Mouse (Mus musculus) limb, embryonic 15.5 days (tissue): ENCODE data around the gene Vrk3. TPM values are rescaled to one million over a fixed set of nuclear protein-coding genes. Genes with fewer than 3 reads are reported as not detected.
"Not testable (repeated sequence)": the region's sequence is repeated elsewhere in the genome, so short reads cannot be mapped to it uniquely, and the experiment has no call there.

Experiments
- ATAC-seq: fragments of 200-750 bp; cut with Nextera tagmentation; 2 replicates; pipeline ENCODE4 v1.8.0; 2017; ENCODE audit warnings: low read depth, moderate TSS enrichment; ENCODE audit not compliant: insufficient number of reproducible peaks, low FRiP score, low TSS enrichment
- H3K27ac ChIP-seq: fragments of 300-500 bp; sonication (generic); 2 replicates; pipeline ENCODE4 v1.5.1; 2015; ENCODE audit warnings: moderate library complexity, mild to moderate bottlenecking, inconsistent platforms
- H3K27me3 ChIP-seq: fragments of 300-500 bp; sonication (generic); 2 replicates; pipeline ENCODE4 v1.6.1; 2015; ENCODE audit warnings: inconsistent platforms
- H3K36me3 ChIP-seq: fragments of 300-500 bp; sonication (generic); 2 replicates; pipeline ENCODE4 v1.6.1; 2015; ENCODE audit warnings: inconsistent platforms
- H3K4me1 ChIP-seq: fragments of 300-500 bp; sonication (generic); 2 replicates; pipeline ENCODE4 v1.6.1; 2015; ENCODE audit warnings: inconsistent platforms
- H3K4me2 ChIP-seq: fragments of 300-500 bp; sonication (generic); 2 replicates; pipeline ENCODE4 v1.6.1; 2015; ENCODE audit warnings: mild to moderate bottlenecking, inconsistent platforms
- H3K4me3 ChIP-seq: fragments of 300-500 bp; sonication (generic); 2 replicates; pipeline ENCODE4 v1.5.1; 2015; ENCODE audit warnings: mild to moderate bottlenecking, inconsistent platforms
- H3K9ac ChIP-seq: fragments of 300-500 bp; sonication (generic); 2 replicates; pipeline ENCODE4 v1.6.1; 2015; ENCODE audit warnings: inconsistent platforms
- H3K9me3 ChIP-seq: fragments of 300-500 bp; sonication (generic); 2 replicates; pipeline ENCODE4 v1.6.1; 2016; ENCODE audit warnings: inconsistent platforms
- WGBS: fragments of 180-500 bp; shearing (Covaris S2); methylation state at CpG from one replicate; pipeline ENCODE4 v1.1.7; 2015; 5-methylcytosine and 5-hydroxymethylcytosine counted together
- polyA plus RNA-seq: library from polyadenylated mRNA; unstranded; fragments of >200 nt; fragmentation: Nextera tagmentation; extraction: Ambion mirVana; gene quantifications from 2 replicates; pipeline ENCODE4 v1.2.1, GENCODE M21; 2015

Gene Vrk3
- 30.4 and 30.8 TPM in 2 replicates for polyA plus RNA-seq

DNA sequence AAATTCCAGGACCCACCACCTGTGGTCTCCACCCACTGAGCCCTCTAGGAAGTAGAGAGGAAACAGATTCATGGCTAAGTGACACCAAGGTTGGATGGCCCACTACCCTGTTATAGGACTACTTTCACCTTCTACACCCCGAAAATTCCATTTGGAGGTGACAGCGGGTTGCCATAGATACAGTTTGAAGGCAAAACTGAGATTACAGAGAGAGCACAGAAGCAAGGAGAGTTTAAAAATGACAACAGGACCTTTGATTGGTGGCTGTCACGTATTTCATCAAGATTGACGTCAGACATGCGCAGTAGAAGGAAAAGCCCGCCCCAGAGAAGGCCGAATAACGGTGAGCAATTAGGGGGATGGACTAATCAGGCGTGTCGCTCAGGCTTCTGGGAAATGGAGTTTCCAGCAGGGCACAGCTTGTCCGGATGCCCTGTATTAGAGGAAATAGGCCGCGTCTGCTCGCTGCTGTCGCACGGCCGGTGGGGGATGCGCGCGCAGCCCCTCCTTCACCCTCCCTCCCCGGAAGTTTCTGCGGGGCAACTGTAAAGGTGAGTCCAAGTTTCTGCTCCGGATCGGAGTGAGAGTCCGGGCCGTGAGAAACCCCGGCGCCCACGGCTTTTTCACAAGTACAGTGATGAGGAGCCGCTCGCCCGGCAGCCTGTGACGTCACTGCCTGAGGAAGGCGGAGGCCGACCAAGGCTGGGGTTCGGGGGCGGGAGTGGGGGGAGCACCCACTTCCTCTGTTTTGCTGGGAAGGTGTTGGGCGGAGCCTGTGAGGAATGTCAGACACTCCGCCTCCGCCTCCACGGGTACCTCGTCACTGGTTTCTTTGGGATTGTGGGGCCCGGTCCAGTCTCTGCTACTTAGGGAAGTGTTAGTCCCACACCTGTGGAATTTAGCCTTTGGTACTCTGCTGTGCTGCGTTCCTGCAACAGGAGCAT, at the start of gene Vrk3:
Gene Vrk3, plus strand, starts transcription at position 313 of the 944 bp plus-strand sequence.
- Histone ChIP-seq H3K9me3 (no peaks in the 10 kb centered on the region), H3K27ac (peak within 1 kb of the TSS; percentile 95), H3K4me3 (peak within 1 kb of the TSS; percentile 65), H3K27me3 (no peaks in the 10 kb centered on the region), H3K9ac (peak within 1 kb of the TSS; percentile 58), H3K4me2 (peak within 1 kb of the TSS; percentile 72), H3K4me1 (peaks cover 31% of the 10 kb centered on the region), H3K36me3 (peaks cover 15% of the 10 kb centered on the region)
- under 1% methylated on average over 44 of the region's 44 CpGs for WGBS
- ATAC-seq = peak; percentile 98

DNA sequence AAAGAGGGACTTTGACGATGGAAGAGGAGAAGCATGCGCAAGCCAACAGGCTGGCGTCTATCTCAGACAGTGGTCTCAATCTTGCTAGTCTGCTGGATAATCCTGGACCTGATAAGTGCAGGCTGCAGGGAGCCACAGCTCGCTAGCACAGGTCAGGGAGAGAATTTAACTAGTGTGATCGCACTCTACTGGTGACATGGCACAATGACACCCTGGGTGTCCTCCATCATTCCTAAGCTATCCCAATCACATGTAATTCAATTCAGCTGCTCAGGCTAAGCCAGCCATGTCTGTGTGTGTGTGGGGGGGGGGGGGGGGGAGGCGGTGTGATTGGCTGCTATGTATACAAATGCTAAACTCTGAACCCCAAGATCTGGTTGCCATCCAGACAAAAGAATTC, 46.3 kb upstream of the Vrk3 start:
- no peak overlapping the region for H3K4me2 ChIP-seq
- H3K9ac ChIP-seq = no peak overlapping the region
- no peak overlapping the region for H3K4me3 ChIP-seq
- no peaks in the 10 kb centered on the region for H3K27me3 ChIP-seq
- ATAC-seq = no peak
- H3K4me1 ChIP-seq = peaks cover 11% of the 10 kb centered on the region
- no peaks in the 10 kb centered on the region for H3K36me3 ChIP-seq
- no peaks in the 10 kb centered on the region for H3K9me3 ChIP-seq
- no peak overlapping the region for H3K27ac ChIP-seq
- WGBS = 9% methylated on average over 6 of the region's 6 CpGs

DNA sequence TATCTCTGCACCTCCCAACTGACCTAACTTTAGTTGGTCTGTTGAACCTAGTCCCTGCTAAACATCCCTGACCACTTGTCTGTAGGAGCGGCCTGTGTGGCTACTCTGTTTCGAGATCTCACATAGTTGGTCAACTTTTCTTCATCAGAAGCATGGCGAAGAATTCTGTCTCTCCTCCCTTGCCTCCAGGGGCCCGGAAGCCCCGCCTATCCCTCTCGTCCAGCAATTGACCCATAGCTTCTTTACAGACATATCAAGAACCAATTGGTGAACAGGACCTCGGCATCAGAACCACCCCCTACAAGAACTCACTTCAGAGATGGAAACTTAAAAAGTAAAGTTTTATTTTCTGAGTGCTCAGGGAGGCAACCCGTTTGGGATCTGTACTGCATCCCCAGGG, 45.2 kb upstream of the Vrk3 start:
- Histone ChIP-seq H3K27me3 (no peaks in the 10 kb centered on the region), H3K4me1 (0 out of 2 replicates have a peak, but pooled peaks cover under 1% of the 10 kb centered on the region), H3K27ac (no peak overlapping the region), H3K9ac (no peak overlapping the region), H3K36me3 (no peaks in the 10 kb centered on the region), H3K4me3 (no peak overlapping the region), H3K4me2 (no peak overlapping the region), H3K9me3 (no peaks in the 10 kb centered on the region)
- no peak for ATAC-seq
- 78% methylated on average over 8 of the region's 8 CpGs for whole genome bisulfite sequencing

DNA sequence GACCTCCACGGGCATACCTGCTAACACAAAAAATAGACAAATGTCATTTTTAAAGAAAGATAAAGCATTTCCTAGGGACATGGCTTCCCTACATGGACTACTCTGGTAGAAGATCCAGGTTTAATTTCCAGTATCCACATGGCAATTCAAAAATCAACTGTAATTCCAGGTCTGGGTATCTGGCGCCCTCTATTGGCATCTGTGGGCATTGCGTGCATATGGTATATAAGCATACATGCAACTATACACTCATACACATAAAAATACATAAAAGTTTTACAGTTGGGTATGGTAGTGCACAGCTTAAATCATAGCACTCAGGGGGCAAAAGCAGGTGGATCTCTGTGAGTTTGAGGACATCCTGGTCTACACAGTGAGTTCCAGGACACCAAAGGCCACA, 43.9 kb upstream of the Vrk3 start:
- Histone ChIP-seq H3K9ac (no peak overlapping the region), H3K4me3 (no peak overlapping the region), H3K9me3 (no peaks in the 10 kb centered on the region), H3K4me2 (no peak overlapping the region), H3K27ac (no peak overlapping the region), H3K36me3 (no peaks in the 10 kb centered on the region), H3K4me1 (no peaks in the 10 kb centered on the region), H3K27me3 (no peaks in the 10 kb centered on the region)
- WGBS = 58% methylated on average over 3 of the region's 3 CpGs
- no peak for ATAC-seq

DNA sequence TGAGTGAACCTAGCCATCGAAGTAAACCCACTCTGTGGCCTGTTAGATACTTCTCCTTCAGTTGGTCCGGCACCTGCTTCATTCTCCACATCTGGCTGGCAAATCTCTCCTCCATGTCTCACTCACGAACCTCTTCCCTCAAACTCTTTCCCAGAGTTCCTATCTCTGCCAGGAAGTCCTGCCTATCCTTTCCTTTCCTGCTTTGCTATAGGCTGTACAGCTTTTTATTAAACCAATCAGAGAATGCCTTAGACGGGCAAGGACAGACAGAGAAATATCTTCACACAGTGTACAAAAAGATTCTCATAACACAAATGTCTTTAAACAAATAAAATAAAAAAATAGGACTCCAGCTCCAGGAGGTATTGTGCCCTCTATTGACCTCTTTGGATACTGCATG, 43.1 kb upstream of the Vrk3 start:
- Histone ChIP-seq H3K4me1 (no peaks in the 10 kb centered on the region), H3K4me2 (no peak overlapping the region), H3K36me3 (no peaks in the 10 kb centered on the region), H3K27ac (no peak overlapping the region), H3K9me3 (no peaks in the 10 kb centered on the region), H3K9ac (no peak overlapping the region), H3K27me3 (no peaks in the 10 kb centered on the region), H3K4me3 (no peak overlapping the region)
- WGBS = 87% methylated on average over 4 of the region's 4 CpGs
- no peak for ATAC-seq

DNA sequence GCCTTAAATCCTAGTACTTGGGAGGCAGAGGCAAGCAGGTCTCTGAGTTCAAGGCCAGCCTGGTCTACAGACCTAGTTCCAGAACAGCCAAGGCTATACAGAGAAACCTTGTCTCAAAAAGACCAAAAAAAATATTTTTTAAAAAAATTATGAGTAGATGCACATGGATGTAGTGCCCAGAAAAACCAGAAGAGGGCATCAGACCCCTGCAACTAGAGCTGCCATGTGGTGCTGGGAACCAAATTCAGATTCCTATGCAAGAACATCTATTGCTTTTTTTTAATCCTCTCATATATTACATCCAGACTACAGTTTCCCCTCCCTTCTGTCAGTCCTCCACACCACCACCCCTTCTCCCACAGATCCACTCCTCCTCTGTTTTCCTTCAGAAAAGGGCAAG, 41.9 kb upstream of the Vrk3 start:
- Histone ChIP-seq H3K27me3 (no peaks in the 10 kb centered on the region), H3K36me3 (no peaks in the 10 kb centered on the region), H3K9ac (no peak overlapping the region), H3K4me1 (no peaks in the 10 kb centered on the region), H3K27ac (no peak overlapping the region), H3K4me2 (no peak overlapping the region), H3K9me3 (no peaks in the 10 kb centered on the region), H3K4me3 (no peak overlapping the region)
- ATAC-seq = no peak

DNA sequence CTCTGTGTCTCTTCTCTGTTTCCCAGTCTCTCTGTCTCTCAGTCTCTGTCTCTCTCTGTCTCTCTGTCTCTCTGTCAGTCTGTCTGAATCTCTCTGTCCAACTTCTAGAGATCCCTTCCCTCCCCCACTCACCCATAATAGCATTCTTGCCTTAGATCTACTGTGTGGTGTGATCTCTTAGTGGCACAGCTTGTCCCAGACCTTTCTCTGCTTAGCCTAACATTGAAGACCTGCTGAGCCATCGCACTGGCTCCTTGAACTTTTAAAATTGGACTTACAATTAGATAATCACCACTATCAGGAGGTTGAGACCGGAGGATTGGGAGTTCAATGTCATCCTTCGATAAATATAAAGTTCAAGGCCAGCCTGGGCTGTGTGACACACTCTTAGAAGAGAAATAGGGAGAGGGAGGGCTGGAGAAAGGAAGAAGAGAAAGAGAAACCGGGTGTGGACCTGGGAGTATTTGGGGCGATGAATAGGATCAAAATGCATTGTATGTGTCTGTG, 41.0 kb upstream of the Vrk3 start:
- whole genome bisulfite sequencing = 89% methylated on average over 5 of the region's 5 CpGs
- Histone ChIP-seq H3K4me1 (no peaks in the 10 kb centered on the region), H3K27me3 (no peaks in the 10 kb centered on the region), H3K36me3 (no peaks in the 10 kb centered on the region), H3K27ac (no peak overlapping the region), H3K9ac (no peak overlapping the region), H3K9me3 (no peaks in the 10 kb centered on the region), H3K4me3 (no peak overlapping the region), H3K4me2 (no peak overlapping the region)
- no peak for ATAC-seq

DNA sequence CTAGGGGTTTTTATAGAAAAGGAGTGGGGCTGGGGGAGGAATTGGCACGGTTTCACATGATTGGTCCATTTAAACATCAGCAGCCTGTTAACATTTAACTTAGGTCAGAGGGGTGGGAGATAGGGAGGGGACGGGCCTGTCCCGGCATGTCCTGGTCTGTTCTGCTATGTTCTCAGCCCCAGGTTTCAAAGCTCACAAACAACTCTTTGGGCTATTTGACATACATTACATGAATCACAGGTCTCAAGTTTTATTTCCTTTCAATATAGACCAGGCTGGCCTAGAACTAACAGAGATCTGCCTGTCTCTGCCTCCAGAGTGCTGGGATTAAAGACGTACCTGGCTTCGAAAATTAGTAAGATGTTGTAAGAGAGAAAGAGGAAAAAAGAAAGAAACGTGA, 40.1 kb upstream of the Vrk3 start:
- not testable (repeated sequence) for H3K9me3 ChIP-seq, H3K9ac ChIP-seq, H3K4me2 ChIP-seq, H3K27ac ChIP-seq, H3K4me1 ChIP-seq, H3K27me3 ChIP-seq, H3K4me3 ChIP-seq, ATAC-seq, H3K36me3 ChIP-seq
- WGBS = 85% methylated on average over 6 of the region's 6 CpGs

DNA sequence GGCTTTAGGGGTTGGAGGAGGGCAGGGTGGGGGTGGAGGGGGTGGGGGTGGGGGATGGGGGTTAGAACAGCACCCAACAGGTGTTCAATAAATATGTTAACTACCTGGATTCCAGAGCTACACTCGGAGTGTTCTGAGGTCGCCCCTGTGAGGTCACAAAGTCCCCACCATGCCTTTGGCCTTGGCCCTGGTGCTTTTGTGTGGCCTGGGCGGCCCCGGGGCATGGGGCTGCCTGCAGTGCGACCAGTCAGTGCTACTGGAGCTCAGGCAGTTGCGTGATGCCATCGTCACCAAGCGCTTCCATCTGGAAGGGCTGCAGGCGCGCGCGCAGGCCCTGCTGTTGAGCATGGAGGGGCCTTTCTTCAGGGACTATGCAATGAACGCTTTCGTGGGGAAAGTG, 39.6 kb upstream of the Vrk3 start, which contains the start of gene Izumo2:
Gene Izumo2, plus strand, starts transcription at position 169 of the 400 bp plus-strand sequence.
- Histone ChIP-seq H3K9ac (no peak within 1 kb of the TSS), H3K4me2 (no peak within 1 kb of the TSS), H3K9me3 (no peaks in the 10 kb centered on the region), H3K27ac (no peak within 1 kb of the TSS), H3K27me3 (no peaks in the 10 kb centered on the region), H3K4me1 (no peaks in the 10 kb centered on the region), H3K36me3 (no peaks in the 10 kb centered on the region), H3K4me3 (no peak within 1 kb of the TSS)
- ATAC-seq = no peak
- WGBS = 67% methylated on average over 14 of the region's 14 CpGs

DNA sequence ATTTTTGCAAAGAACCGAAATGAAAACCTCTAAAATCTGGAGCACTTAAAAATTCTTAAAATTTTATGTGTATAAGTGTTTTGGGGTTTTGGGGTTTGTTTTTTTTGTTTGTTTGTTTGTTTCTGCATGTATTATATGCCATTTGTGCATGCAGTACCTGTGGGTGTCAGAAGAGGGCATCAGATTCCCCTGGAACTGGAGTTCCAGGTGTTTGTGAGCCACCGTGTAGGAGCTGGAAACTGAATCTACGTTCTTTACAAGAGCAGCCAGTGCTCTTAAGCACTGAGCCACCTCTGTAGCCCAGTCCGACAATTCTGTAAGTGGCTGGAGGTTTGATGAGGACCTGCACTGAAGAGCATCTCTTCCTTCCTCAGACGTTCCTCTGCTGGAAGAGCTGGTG, 38.3 kb upstream of the Vrk3 start:
- Histone ChIP-seq H3K4me1 (no peaks in the 10 kb centered on the region), H3K9ac (no peak overlapping the region), H3K27ac (no peak overlapping the region), H3K4me3 (no peak overlapping the region), H3K27me3 (no peaks in the 10 kb centered on the region), H3K4me2 (no peak overlapping the region), H3K36me3 (no peaks in the 10 kb centered on the region), H3K9me3 (no peaks in the 10 kb centered on the region)
- 84% methylated on average over 5 of the region's 5 CpGs for WGBS
- ATAC-seq = no peak

DNA sequence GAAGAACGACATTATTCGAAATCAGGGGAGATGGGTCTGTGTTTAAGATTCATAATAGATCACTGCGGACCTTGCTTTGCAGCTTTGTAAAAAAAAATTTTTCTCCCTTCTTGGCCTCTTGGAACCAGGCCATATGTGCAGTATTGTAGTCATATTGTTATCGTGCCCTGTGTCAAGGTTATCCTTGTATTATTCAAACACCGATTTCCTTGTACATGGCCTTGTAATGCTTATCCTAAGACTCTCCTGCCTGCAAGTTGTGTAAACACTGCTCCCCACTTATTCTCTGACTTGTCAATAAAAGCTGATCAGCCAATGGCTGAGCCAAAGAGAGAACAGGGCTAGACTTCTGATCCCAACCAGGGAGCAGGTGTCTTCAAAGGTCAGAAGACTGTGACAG, 26.2 kb upstream of the Vrk3 start:
- Histone ChIP-seq H3K4me3 (no peak overlapping the region), H3K4me2 (no peak overlapping the region), H3K36me3 (no peaks in the 10 kb centered on the region), H3K4me1 (0 out of 2 replicates have a peak, but pooled peaks cover 3% of the 10 kb centered on the region), H3K9ac (no peak overlapping the region), H3K9me3 (no peaks in the 10 kb centered on the region), H3K27me3 (no peaks in the 10 kb centered on the region), H3K27ac (no peak overlapping the region)
- no peak for ATAC-seq
- WGBS = 82% methylated on average over 5 of the region's 5 CpGs

DNA sequence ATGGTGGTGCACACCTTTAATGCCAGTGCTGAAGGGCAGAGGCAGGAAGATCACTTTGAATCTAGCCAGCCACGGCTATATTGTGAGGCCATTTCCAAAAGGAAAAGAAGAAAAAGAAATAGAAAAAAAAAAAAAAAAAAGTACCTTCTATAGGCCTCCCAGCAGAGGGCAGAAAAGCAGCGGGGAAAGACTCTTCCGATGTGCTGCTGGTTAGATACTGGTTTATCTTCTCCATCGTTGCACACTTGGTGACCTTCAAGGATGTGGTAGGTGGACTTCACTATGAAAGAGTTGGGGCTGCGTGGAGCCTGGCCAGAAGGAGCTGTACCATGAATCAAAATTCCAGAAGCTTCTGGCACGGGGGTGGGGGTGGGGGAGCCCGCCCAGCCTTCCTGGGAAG, 23.9 kb upstream of the Vrk3 start:
- no peak for ATAC-seq
- Histone ChIP-seq H3K4me1 (0 out of 2 replicates have a peak, but pooled peaks cover 3% of the 10 kb centered on the region), H3K9me3 (no peaks in the 10 kb centered on the region), H3K27ac (no peak overlapping the region), H3K27me3 (no peaks in the 10 kb centered on the region), H3K4me3 (no peak overlapping the region), H3K36me3 (no peaks in the 10 kb centered on the region), H3K4me2 (no peak overlapping the region), H3K9ac (no peak overlapping the region)
- WGBS = 26% methylated on average over 7 of the region's 7 CpGs
